Mouse (Mus musculus): ENCODE results near the gene St8sia2.
"Not testable (repeated sequence)": the region's sequence is repeated elsewhere in the genome, so short reads cannot be mapped to it uniquely, and the experiment has no call there.

The St8sia2 gene

DNA sequence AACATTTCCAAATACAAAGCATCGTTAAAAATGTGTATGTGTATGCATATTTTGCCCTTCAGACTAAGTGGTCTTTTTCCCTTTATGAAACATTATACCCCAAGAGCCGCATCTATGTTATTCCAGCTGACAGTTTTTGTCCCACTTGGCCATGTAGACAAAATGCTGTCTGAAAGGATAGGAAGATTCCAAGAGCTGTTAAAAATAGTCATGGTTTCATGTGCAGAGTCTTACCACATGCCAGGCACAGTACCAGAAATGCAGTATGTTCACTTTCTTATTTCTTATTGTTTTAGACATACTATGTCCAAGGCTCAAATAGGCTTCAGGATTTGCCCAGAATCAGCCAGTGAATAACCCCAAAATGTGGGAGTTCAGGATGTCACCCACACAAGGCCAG lies 24.1 kb downstream of the St8sia2 start:
- no peak for DNase-seq (ENCODE audit: low read depth, low spot score)

DNA sequence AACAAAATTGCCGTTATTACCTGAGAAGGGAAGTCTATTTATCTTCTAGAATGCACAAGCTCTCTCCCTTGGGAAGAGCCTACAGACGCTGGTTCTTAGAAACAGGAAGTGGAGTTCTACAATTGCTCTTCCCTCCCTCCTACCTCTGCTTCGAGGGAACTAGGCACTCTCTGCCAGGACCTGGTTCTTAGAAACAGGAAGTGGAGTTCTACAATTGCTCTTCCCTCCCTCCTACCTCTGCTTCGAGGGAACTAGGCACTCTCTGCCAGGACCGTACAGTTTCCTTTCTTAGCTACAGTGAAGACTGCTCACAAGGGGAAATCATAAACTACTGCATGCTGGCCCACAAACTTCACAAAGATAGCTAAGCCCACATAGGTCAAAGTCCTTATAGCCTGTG lies 41.3 kb downstream of the St8sia2 start:
- not testable (repeated sequence) for DNase-seq (ENCODE audit: low read depth, low spot score)

- no peak for DNase-seq (ENCODE audit: low read depth, low spot score)
Measured at GRCm38 (mm10) chr7:73965164-73965563, 48.3 kb downstream of the St8sia2 start.

DNA sequence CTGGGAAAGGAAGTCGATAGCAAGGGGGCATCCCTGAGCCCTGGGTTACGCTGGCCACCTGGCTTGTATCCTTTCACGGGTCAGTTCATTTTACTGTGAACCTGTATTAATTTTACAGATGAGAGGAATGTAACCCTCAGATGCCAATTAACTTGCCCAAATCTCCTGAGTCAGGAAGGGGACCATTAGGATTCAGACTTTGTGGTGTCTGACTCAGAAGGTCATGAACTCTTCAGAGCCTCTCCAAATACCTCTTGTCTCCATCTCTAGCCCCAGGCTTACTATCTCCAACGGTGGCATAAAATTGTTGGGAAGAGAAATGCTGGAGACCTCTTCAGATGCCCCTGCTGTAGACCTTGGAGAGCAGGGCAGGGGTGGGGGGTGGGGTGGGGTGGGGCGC lies 51.1 kb downstream of the St8sia2 start:
- no peak for DNase-seq (ENCODE audit: low read depth, low spot score)

GRCm38 (mm10) chr7:73954441-73954840 lies 59.0 kb downstream of the St8sia2 start:
- no peak for DNase-seq (ENCODE audit: low read depth, low spot score)

DNA sequence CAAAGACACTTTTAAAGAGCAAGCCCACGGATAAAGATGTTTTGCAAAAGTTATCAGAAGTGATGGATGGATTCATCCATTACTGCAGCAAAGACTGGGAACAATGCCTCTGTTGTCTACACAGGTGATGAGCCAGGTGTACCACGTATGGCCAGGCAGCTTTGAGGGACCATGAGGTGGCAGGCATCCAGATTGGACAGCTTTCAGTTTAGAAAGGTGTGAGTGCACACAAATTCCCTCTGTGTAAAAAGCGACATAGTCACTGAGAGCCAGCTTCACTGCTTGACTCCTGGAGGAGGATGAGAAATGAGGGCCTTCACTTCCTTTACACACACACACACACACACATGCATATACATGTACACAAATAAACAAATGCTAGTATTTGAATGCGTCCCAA lies 60.4 kb downstream of the St8sia2 start:
- DNase-seq (ENCODE audit: low read depth, low spot score) = no peak

- no peak for DNase-seq (ENCODE audit: low read depth, low spot score)
Measured at GRCm38 (mm10) chr7:73941640-73942039, 71.8 kb downstream of the St8sia2 start.

- no peak for DNase-seq (ENCODE audit: low read depth, low spot score)
Measured at GRCm38 (mm10) chr7:73939236-73939635, 74.3 kb downstream of the St8sia2 start.

DNA sequence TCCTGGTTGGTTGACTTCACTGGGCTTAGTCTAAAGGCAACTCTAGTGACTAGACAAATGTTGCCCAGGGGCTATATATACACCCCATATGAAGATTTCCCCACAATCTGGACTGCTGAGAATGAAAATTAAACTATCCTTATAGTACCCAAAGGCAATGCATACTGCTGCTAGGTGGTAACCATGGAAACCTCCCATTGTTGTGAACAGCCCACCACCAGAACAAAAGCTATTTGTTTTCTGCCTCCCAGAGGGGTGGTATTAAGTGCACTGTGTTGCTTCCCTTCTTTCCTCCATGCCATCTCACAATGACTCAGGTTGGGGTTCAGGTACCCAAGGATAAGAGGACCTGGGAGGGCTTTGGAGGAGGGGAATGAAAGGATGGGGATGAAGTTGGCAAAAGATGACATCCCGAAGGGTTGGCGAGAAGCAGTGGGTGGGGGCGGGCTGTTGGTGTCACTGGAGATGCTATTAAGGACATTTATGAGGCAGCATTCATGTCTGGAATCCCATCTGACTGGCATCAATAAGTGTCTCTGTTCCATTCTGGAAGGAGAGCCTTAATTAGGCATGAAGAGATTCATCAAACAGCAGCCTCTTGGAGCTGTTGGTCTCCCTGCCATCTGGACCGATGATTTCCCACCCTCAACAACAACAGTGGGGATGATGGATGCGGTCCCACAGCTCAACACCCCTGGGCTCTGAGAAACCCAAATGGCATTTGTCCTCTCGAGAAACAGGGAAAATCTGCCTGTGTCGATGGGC lies 75.3 kb downstream of the St8sia2 start:
- no peak for DNase-seq (ENCODE audit: low read depth, low spot score)

DNA sequence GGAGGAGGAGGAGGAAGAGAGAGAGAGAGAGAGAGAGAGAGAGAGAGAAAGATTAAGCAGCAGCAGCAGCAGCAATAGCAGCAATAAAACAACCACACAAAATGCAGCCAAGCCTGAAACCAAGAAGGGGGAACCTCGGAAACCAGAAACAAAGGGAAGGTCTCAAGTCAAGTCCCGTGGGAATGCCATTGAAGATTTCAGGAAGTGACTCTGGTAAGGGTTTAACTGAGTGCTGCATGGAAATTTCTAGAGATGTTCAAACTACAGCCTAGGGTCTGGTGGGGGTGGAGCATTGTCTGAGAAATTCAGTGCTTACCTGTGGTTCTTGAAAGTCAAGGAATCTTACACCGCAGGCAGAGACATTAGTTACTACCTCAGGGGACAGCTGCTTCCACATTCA lies 77.4 kb downstream of the St8sia2 start:
- DNase-seq (ENCODE audit: low read depth, low spot score) = no peak

GRCm38 (mm10) chr7:73935703-73936102 lies 77.8 kb downstream of the St8sia2 start:
- no peak for DNase-seq (ENCODE audit: low read depth, low spot score)

GRCm38 (mm10) chr7:73933036-73933435 lies 80.5 kb downstream of the St8sia2 start:
- DNase-seq (ENCODE audit: low read depth, low spot score) = no peak

GRCm38 (mm10) chr7:73920921-73921485 lies 92.5 kb downstream of the St8sia2 start:
- DNase-seq (ENCODE audit: low read depth, low spot score) = no peak

GRCm38 (mm10) chr7:73917633-73918311 lies 95.7 kb downstream of the St8sia2 start:
- DNase-seq (ENCODE audit: low read depth, low spot score) = no peak

GRCm38 (mm10) chr7:73911899-73912298 lies 101.6 kb downstream of the St8sia2 start:
- no peak for DNase-seq (ENCODE audit: low read depth, low spot score)

GRCm38 (mm10) chr7:73910843-73911242 lies 102.6 kb downstream of the St8sia2 start:
- DNase-seq (ENCODE audit: low read depth, low spot score) = no peak

DNA sequence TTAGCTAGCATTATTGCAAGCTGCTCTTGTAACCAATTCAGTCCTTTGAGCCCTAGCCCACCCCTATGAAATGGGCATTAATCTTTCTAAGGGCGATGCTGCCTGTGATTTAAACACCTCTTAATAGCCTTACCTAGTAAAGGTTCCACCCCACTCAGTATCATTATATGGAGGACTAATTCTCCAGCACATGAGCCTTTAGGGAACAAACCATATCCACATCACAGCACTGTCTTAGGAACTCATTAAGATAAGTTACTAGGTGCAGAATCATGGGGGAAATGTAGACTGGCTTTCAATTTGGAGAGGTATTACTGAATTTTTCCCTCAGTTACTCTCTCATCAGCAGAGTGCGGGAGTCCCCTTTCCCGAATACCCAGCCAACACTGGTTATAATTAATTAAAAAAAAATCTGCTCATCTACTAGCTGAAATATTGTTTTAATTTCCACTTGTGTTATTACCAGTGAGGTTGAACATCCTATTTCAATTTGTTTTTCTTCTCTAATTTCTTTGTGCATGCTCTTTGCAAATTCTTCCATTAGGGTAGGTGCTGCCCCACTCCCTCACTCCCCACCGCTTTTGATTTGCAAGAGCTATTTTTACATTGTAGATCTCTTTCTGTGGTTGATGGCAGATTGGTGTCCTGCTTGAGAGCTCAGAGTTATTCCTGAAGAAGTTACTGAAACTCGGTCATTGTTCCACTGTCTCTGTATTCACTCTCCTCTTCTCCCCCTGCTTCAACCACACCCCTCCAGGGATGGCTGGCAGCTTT lies 103.9 kb downstream of the St8sia2 start:
- no peak for DNase-seq (ENCODE audit: low read depth, low spot score)

DNA sequence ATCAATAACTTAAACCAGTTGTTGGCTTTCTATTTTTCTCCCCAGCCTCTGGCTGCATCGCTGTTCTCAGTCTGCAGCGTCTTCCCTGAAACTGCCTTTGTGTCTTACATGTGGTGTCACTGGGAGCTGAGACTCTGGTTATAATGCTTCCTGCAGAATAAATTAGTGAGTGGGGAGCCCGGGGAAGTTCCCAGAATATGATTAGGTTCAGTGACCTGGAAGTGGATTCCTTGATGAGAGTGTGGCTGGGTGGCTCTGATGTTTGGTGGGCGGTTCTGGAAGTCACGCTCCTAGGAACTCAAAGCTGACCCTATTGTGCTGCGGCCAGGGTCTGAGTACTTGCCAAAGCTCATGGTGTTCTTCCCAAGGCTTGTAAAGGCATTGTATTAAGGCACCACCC lies 119.0 kb downstream of the St8sia2 start:
- DNase-seq (ENCODE audit: low read depth, low spot score) = no peak

DNA sequence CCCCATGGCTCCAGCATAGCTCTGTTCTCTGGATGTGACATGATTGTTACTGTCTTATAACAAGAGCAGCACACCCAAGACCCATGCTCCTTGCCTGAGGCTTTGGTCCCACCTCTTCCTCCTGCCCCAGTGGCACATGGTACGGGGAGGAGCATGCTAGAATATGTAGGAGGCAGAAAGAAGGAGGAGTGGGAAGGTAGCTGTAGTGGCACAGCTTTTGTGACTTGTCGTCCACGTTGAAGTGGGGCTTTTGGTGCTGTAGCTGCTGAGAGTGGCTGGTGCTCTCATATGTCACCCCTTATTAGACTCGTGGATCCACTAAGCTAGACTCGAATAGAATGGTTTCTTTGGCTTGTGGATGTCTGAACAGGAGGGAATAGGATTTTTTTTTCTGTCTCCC lies 121.7 kb downstream of the St8sia2 start:
- DNase-seq (ENCODE audit: low read depth, low spot score) = no peak

GRCm38 (mm10) chr7:73890891-73891610 lies 122.4 kb downstream of the St8sia2 start:
- no peak for DNase-seq (ENCODE audit: low read depth, low spot score)

GRCm38 (mm10) chr7:73890466-73890865 lies 123.0 kb downstream of the St8sia2 start:
- DNase-seq (ENCODE audit: low read depth, low spot score) = no peak
